8 mouse cellular contexts compared by ENCODE assay signal in the genomic region with DNA sequence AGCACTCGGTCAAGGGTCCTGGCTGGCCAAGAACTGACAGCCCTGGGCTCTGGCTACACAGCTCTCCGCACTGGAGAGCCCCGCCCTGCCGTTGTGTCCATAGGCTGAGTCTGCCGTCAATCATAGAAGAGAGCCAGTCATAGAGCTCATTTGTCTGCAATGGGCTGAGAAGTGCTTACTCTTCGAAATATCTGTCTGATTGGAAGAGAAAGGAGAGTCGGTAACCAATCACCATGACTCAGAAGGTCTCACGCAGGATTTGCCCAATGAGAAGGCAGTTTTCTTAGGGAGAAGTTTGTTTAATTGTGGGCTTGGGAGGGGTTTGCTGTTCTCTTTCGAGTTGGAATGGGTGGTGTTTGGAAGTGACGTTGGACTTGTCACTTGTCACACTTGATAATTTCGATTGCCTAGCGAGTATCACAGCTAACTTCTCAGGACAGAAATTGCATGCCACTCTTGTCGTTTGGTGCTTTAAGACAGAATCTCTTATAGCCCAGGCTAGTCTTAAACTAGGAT. TPM values are rescaled to one million over a fixed set of nuclear protein-coding genes. Genes with fewer than 3 reads are reported as not detected.
DNase-seq lines count a peak whose midpoint lies in the region; ATAC-seq lines count a peak whose summit lies in the region.

Pxmp4 (minus strand) TSS at position 71 of the 516 bp plus-strand sequence.

- H3K27me3 ChIP-seq in heart, embryonic 10.5 days (ENCODE audit: insufficient read depth, poor library complexity, severe bottlenecking), result peaks cover 12% of the 10 kb centered on the region; the same call in 1 of the 2 replicates
- peaks cover 1% of the 10 kb centered on the region; the same call in 1 of the 2 replicates for H3K27me3 ChIP-seq in kidney, embryonic 15.5 days

- peak within 1 kb of the TSS; percentile 83 for H3K9ac ChIP-seq in kidney, embryonic 15.5 days

- H3K36me3 ChIP-seq in heart, embryonic 10.5 days, result no peaks in the 10 kb centered on the region
- H3K36me3 ChIP-seq in kidney, embryonic 15.5 days, result no peaks in the 10 kb centered on the region

- under 1% methylated on average over 13 of the region's 13 CpGs for WGBS in heart, embryonic 10.5 days
- WGBS in kidney, embryonic 15.5 days, result under 1% methylated on average over 13 of the region's 13 CpGs

- H3K9me3 ChIP-seq in heart, embryonic 10.5 days, result no peaks in the 10 kb centered on the region
- no peaks in the 10 kb centered on the region for H3K9me3 ChIP-seq in kidney, embryonic 15.5 days (replicated peaks)

- peak; percentile 94 for ATAC-seq in erythroblast, adult 5-6 weeks (replicated peaks; ENCODE audit: low FRiP score, poor library complexity, severe bottlenecking)
- peak; percentile 100 for ATAC-seq in kidney, embryonic 15.5 days (replicated peaks; ENCODE audit: low FRiP score)
- ATAC-seq in monocyte, adult 5-6 weeks (replicated peaks; ENCODE audit: insufficient number of reproducible peaks, low FRiP score, low TSS enrichment, poor library complexity, severe bottlenecking), result peak; percentile 99

- peaks cover 14% of the 10 kb centered on the region for H3K4me1 ChIP-seq in heart, embryonic 10.5 days
- peaks cover 17% of the 10 kb centered on the region for H3K4me1 ChIP-seq in kidney, embryonic 15.5 days

- DNase-seq in B cell, adult 2 months, result peak; percentile 96 to 97
- peak; percentile 99 for DNase-seq in brain, adult 2 months (ENCODE audit: low read depth, low spot score)
- peak; percentile 99 for DNase-seq in heart, embryonic 10.5 days (ENCODE audit: low spot score)
- peak; percentile 97 for DNase-seq in liver
- peak; percentile 99 for DNase-seq in spleen, postnatal 4 days (ENCODE audit: low spot score in 2 of 2)

- peak within 1 kb of the TSS; percentile 79 for H3K4me3 ChIP-seq in heart, embryonic 10.5 days
- H3K4me3 ChIP-seq in kidney, embryonic 15.5 days (replicated peaks), result peak within 1 kb of the TSS; percentile 87

- peak within 1 kb of the TSS; percentile 92 for H3K27ac ChIP-seq in heart, embryonic 10.5 days
- H3K27ac ChIP-seq in kidney, embryonic 15.5 days, result peak within 1 kb of the TSS; percentile 75

- H3K4me2 ChIP-seq in kidney, embryonic 15.5 days, result peak within 1 kb of the TSS; percentile 77

RNA-seq across cellular contexts. Expression of gene Pxmp4, which starts in this region (rescaled TPM):
- total RNA-seq in erythroblast, adult 5-6 weeks (2015; ENCODE audit: low replicate concordance), result 9.0 and 9.6 TPM in 2 replicates
- 7.5 and 11.2 TPM in 2 replicates for total RNA-seq in erythroblast, adult 5-6 weeks (2017; ENCODE audit: low replicate concordance)
- polyA plus RNA-seq in heart, embryonic 10.5 days (2016; fragmentation: Nextera tagmentation; extraction: Ambion mirVana), result 19.9 and 21.5 TPM in 2 replicates
- polyA plus RNA-seq in kidney, embryonic 15.5 days (2015; fragmentation: Nextera tagmentation; extraction: Ambion mirVana), result 27.7 and 29.8 TPM in 2 replicates
- 7.3 to 10.6 TPM (median 9.6 TPM) in 3 replicates for total RNA-seq in monocyte, adult 5-6 weeks (2017)

Comparison
In these comparisons a context has a peak if more than half of its experiments do, and no peak if none do; other contexts are left out.
1. Peak in every context shown above with its lines: DNase-seq, ATAC-seq, H3K4me3 ChIP-seq and H3K27ac ChIP-seq.